ENCODE assay signal across 7 mouse cellular contexts in the genomic region with DNA sequence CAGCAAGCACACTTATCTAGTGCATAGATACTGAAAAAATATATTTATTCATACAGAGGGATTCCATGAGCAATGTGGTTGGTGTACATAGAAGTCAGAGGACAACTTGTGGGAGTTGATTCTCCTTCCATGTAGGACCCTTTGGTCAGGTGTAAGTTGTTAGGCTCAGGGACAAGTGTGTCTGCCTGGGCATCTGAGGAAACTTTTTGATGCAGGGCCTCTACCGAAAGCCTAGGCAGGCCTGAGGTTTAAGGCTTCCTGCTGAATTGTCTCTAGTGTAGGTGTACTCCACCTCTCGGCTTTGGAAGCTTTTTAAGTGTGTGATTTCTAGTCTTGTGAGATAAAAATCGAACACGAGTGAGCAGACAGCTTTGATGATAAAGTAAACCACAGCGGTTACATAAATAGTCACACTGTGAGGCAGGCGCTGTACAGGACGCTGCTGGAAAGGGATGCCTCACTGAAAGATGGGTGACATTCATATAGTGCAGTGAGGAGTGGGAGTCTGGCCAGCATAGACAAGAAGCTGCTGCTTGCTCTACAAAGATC. TPM values are rescaled to one million over a fixed set of nuclear protein-coding genes. Genes with fewer than 3 reads are reported as not detected.
DNase-seq lines count a peak whose midpoint lies in the region; ATAC-seq lines count a peak whose summit lies in the region.

No protein-coding gene starts in this region.

- H3K4me2 ChIP-seq in embryonic facial prominence, embryonic 13.5 days, result peak overlapping the region; percentile 89

- no peak for ATAC-seq in embryonic facial prominence, embryonic 13.5 days (ENCODE audit: insufficient number of reproducible peaks, insufficient read depth, low FRiP score, low TSS enrichment, low read depth)

- peak; percentile 38 for DNase-seq in 3T3-L1 (ENCODE audit: low read depth, low spot score)
- peak; percentile 32 for DNase-seq in 416B (ENCODE audit: low read depth)
- no peak for DNase-seq in limb, embryonic 10.5 days (ENCODE audit: low spot score)
- DNase-seq in natural killer cell, adult 2 months (ENCODE audit: low spot score in 2 of 2), result peak; percentile 18 to 20
- DNase-seq in urinary bladder, postnatal 25 days (ENCODE audit: low spot score), result no peak
- DNase-seq in left cerebral cortex, adult 9 months (ENCODE audit: low spot score in 2 of 2), result no peak

- H3K36me3 ChIP-seq in embryonic facial prominence, embryonic 13.5 days, result peaks cover 14% of the 10 kb centered on the region
- H3K36me3 ChIP-seq in limb, embryonic 10.5 days, result peaks cover 55% of the 10 kb centered on the region

- H3K27ac ChIP-seq in embryonic facial prominence, embryonic 13.5 days, result peak overlapping the region; percentile 99; the same call in 1 of the 2 replicates
- peak overlapping the region; percentile 100 for H3K27ac ChIP-seq in limb, embryonic 10.5 days

- H3K4me1 ChIP-seq in embryonic facial prominence, embryonic 13.5 days, result peaks cover 26% of the 10 kb centered on the region
- H3K4me1 ChIP-seq in limb, embryonic 10.5 days, result peaks cover 30% of the 10 kb centered on the region

- peak overlapping the region; percentile 98 for H3K4me3 ChIP-seq in embryonic facial prominence, embryonic 13.5 days
- H3K4me3 ChIP-seq in limb, embryonic 10.5 days, result peak overlapping the region; percentile 98

- H3K27me3 ChIP-seq in embryonic facial prominence, embryonic 13.5 days, result no peaks in the 10 kb centered on the region
- H3K27me3 ChIP-seq in limb, embryonic 10.5 days (ENCODE audit: low read depth, poor library complexity, severe bottlenecking), result no peaks in the 10 kb centered on the region

- WGBS in embryonic facial prominence, embryonic 13.5 days, result 28% methylated on average over 7 of the region's 7 CpGs
- 49% methylated on average over 7 of the region's 7 CpGs for WGBS in limb, embryonic 10.5 days

- peak overlapping the region; percentile 100 for H3K9ac ChIP-seq in embryonic facial prominence, embryonic 13.5 days

- H3K9me3 ChIP-seq in embryonic facial prominence, embryonic 13.5 days, result no peaks in the 10 kb centered on the region
- H3K9me3 ChIP-seq in limb, embryonic 10.5 days (replicated peaks), result no peaks in the 10 kb centered on the region

RNA-seq across cellular contexts. Expression of a gene that starts 1.6 kb away (rescaled TPM):
- polyA plus RNA-seq in embryonic facial prominence, embryonic 13.5 days (2015; fragmentation: Nextera tagmentation; extraction: Ambion mirVana), result 336 and 338 TPM in 2 replicates
- polyA plus RNA-seq in limb, embryonic 10.5 days (2016; fragmentation: Nextera tagmentation; extraction: Ambion mirVana), result 412 and 467 TPM in 2 replicates

RNA-seq across cellular contexts. Expression of a gene that starts 1.7 kb away (rescaled TPM):
- 27.9 and 31.7 TPM in 2 replicates for polyA plus RNA-seq in embryonic facial prominence, embryonic 13.5 days (2015; fragmentation: Nextera tagmentation; extraction: Ambion mirVana)
- polyA plus RNA-seq in limb, embryonic 10.5 days (2016; fragmentation: Nextera tagmentation; extraction: Ambion mirVana), result 14.0 and 20.7 TPM in 2 replicates

RNA-seq across cellular contexts. Expression of a gene that starts 45.8 kb away (rescaled TPM):
- polyA plus RNA-seq in embryonic facial prominence, embryonic 13.5 days (2015; fragmentation: Nextera tagmentation; extraction: Ambion mirVana), result 3.1 and 4.2 TPM in 2 replicates
- polyA plus RNA-seq in limb, embryonic 10.5 days (2016; fragmentation: Nextera tagmentation; extraction: Ambion mirVana), result 2.1 and 4.5 TPM in 2 replicates

RNA-seq across cellular contexts. Expression of a gene that starts 54.3 kb away (rescaled TPM):
- 9.6 and 11.8 TPM in 2 replicates for polyA plus RNA-seq in embryonic facial prominence, embryonic 13.5 days (2015; fragmentation: Nextera tagmentation; extraction: Ambion mirVana)
- polyA plus RNA-seq in limb, embryonic 10.5 days (2016; fragmentation: Nextera tagmentation; extraction: Ambion mirVana), result 3.0 and 3.1 TPM in 2 replicates

Comparison
In these comparisons a context has a peak if more than half of its experiments do, and no peak if none do; other contexts are left out.
1. DNase-seq: peak in 3T3-L1 (single experiment), 416B (single experiment) and natural killer cell, adult 2 months (2 of 2); none in limb, embryonic 10.5 days (single experiment), urinary bladder, postnatal 25 days (single experiment) and left cerebral cortex, adult 9 months (0 of 2).